Mouse (Mus musculus) large intestine, adult 2 months (tissue): ENCODE measurements at regions not wholly inside any gene's neighbourhood (a gene's known extent, or its start where the extent isn't known, plus 50 kb on each side); places are given as distances from the start of the nearest gene placed in this dataset.
A peak's percentile ranks its signal among the peaks of the same experiment; 100 is the strongest.

Source experiments
- DNase-seq: peaks from one replicate; pipeline ENCODE4 v3.0.0-alpha.2; 2012; ENCODE audit warnings: low read depth, low spot score
- WGBS: fragments of 180-500 bp; shearing (Covaris S2); methylation state at CpG from one replicate; pipeline ENCODE4 v1.1.7; 2018; 5-methylcytosine and 5-hydroxymethylcytosine counted together

- WGBS = 53% methylated on average over 3 of the region's 3 CpGs
Observed at GRCm38 (mm10) chr11:17591780-17592487, 334.6 kb downstream of the C1d start.

GRCm38 (mm10) chr11:17603726-17604493 is 346.5 kb downstream of the C1d start:
- WGBS = 67% methylated on average over 6 of the region's 6 CpGs
- no peak for DNase-seq

More at GRCm38 (mm10) chr11:17591780-17592487, 334.6 kb downstream of the C1d start:
- DNase-seq = no peak

DNA sequence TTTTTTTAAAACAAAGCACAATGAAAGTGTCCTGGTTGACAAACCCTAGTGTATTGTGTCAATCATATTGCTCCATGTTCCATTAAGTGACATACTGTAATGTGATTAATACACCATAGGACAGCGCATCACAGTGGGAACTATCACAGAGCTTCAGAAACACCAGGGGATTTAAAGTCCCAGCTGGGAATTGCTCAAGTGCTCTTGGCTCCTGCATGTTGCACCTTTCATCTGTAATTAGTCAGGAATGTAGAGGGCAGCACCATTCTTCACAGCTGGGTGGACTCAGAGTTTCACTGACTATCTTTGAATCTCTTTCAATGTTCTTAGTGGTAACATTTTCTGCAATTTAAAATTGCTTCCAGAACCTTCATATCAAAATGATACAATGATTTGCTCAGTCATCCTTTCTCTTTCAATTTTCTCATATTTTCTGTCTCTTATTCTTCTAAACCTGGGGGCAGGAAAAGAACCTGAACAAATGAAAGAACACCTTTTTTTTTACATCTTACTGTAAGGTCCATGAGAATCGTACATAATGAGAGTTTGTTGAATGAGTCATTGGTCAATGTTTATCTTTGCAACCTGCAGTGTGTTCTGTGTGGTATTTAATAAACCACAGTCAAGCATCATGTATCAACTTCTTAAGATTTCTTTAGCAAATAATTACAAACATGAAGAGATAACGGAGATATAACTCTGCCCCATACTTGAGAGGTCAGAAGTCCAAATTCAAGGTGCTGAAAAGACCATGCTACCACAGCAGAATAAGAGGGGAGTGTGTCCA is 333.0 kb downstream of the Etaa1 start:
- no peak for DNase-seq

DNA sequence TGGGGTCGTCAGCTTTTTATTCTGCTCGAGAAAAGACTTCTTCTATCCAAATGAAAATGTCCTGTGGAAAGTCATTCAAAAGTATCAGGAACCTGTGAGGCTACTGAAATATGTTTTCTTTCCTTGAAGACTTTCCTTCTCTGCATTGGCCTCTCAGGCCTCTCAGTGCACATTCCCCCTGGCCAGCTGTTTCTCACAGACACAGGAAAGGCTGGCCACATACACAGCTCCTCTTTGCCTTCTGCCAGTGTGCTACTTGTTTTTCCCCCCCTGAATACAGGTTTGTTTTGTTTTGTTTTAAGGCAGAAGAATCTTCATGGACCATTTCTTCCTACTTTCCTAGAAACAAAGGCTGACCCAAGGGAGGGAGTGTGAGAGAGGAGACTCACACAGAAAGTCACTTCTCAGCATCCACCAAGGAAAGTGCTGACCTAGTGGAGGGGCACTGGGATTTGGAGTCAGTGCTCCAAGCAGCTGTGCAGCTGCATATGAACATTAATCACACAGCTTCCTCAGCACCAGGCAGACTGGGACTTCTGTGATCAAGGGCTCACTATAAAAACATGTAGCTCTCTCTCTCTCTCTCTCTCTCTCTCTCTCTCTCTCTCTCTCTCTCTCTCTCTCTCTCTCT is 324.0 kb downstream of the Etaa1 start:
- WGBS = 80% methylated on average over 2 of the region's 2 CpGs
- DNase-seq = no peak

More for the DNA sequence above, 333.0 kb downstream of the Etaa1 start:
- WGBS = 44% methylated on average over 3 of the region's 3 CpGs

GRCm38 (mm10) chr11:17630172-17630553 is 323.5 kb downstream of the Etaa1 start:
- 40% methylated on average over 1 of the region's 1 CpGs for WGBS
- no peak for DNase-seq

GRCm38 (mm10) chr11:17637158-17637557 is 316.5 kb downstream of the Etaa1 start:
- 45% methylated on average over 3 of the region's 3 CpGs for whole genome bisulfite sequencing
- DNase-seq = no peak

GRCm38 (mm10) chr11:17639922-17640321 is 313.8 kb downstream of the Etaa1 start:
- 50% methylated on average over 7 of the region's 7 CpGs for WGBS
- DNase-seq = no peak

- DNase-seq = no peak
Observed at GRCm38 (mm10) chr11:17647441-17647840, 306.2 kb downstream of the Etaa1 start.

DNA sequence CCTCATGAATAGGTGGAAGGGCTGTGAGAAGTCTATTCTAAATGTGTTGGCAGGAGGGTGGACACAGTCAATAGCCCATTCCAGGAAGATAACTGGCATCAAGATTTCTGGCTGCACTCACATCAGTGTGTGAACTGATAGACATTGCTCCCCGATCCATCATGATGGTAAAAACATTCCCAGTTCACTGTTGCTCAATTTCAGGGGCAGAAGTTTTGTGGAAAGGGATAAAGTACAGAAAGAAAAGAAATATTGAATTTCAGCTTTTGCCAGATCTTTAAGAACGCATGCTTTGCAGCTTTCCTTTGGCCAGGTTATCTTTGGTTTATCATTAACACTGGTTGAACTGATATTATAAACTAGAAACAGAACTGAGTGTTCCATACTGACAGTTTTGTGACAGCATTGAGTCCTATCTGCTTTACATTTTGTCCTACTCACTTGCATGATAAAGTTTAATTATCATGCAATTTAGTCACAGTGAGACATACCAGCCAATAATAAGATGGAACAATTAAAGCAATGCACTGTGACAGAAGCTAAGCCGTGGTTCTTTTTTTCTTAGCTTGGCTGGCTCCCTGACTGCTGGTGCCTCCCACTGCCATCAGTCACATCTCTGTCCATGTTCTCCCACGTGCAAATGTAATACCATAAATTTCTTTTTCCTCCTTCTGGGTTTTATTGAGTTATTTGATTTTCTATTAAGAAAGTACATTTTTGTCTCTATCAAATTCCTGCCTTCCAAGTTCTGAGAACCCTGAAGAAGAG is 302.1 kb downstream of the Etaa1 start:
- DNase-seq = no peak
- WGBS = 40% methylated on average over 4 of the region's 4 CpGs

- WGBS = 84% methylated on average over 2 of the region's 2 CpGs
- DNase-seq = no peak
Observed at GRCm38 (mm10) chr11:17655840-17656239, 297.8 kb downstream of the Etaa1 start.

DNA sequence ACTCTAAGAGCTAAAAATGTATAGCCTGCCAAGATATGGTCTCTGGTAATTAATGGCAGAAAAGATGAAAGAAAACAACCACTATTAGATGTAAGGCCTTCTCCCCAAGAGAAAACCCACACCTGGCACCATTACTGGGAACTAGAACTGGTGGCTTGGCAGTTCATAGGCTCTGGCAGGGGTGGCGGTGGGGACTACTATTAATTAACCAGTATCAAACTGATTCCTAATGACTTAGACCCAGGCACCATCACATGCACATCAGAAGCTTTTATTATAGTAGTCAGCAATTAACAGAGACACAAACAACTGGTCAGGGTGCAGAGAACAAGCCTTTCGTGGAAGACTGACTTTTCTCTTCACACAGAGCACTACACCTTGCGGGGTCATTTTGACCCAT is 296.0 kb downstream of the Etaa1 start:
- WGBS = 96% methylated on average over 3 of the region's 3 CpGs
- DNase-seq = no peak

GRCm38 (mm10) chr11:17658289-17658688 is 295.4 kb downstream of the Etaa1 start:
- DNase-seq = no peak
- WGBS = 82% methylated on average over 3 of the region's 3 CpGs

GRCm38 (mm10) chr11:17658717-17659116 is 295.0 kb downstream of the Etaa1 start:
- no peak for DNase-seq
- 88% methylated on average over 4 of the region's 4 CpGs for WGBS

GRCm38 (mm10) chr11:17663893-17664292 is 289.8 kb downstream of the Etaa1 start:
- WGBS = 20% methylated on average over 5 of the region's 5 CpGs
- DNase-seq = no peak

GRCm38 (mm10) chr11:17665624-17666552 is 287.8 kb downstream of the Etaa1 start:
- peak; percentile 53 for DNase-seq
- WGBS = 63% methylated on average over 11 of the region's 11 CpGs

- no peak for DNase-seq
- 12% methylated on average over 4 of the region's 4 CpGs for WGBS
Observed at GRCm38 (mm10) chr11:17680998-17681397, 272.7 kb downstream of the Etaa1 start.

- DNase-seq = no peak
- WGBS = 46% methylated on average over 4 of the region's 4 CpGs
Observed at GRCm38 (mm10) chr11:17685711-17686113, 268.0 kb downstream of the Etaa1 start.

- WGBS = 75% methylated on average over 2 of the region's 2 CpGs
- no peak for DNase-seq
Observed at GRCm38 (mm10) chr11:17686806-17687205, 266.9 kb downstream of the Etaa1 start.
